20 mouse cellular contexts compared by ENCODE assay signal in genomic region chr3:28158006-28158405, GRCm38 (mm10).
A peak's percentile ranks its signal among the peaks of the same experiment; 100 is the strongest.
DNase-seq lines count a peak whose midpoint lies in the region.
"Had no signal": no experiment of that assay in that cellular context is flagged by ENCODE, and none has a peak within 500 bp of the region (broad histone marks: within the 10 kb centered on the region; RNA-seq: fewer than 3 reads in every experiment).

No protein-coding gene starts in this region.

- H3K36me3 ChIP-seq in heart, embryonic 10.5 days = no peaks in the 10 kb centered on the region
- H3K36me3 ChIP-seq: embryonic facial prominence, embryonic 15.5 days; forebrain, embryonic 10.5 days; heart, embryonic 12.5 days; hindbrain, embryonic 15.5 days had no signal

- no peak overlapping the region for H3K27ac ChIP-seq in heart, embryonic 10.5 days
- H3K27ac ChIP-seq: embryonic facial prominence, embryonic 15.5 days; forebrain, embryonic 10.5 days; gastrocnemius, adult 2 months; heart, adult 2 months; hindbrain, embryonic 15.5 days had no signal

- no peak overlapping the region for H3K4me3 ChIP-seq in heart, embryonic 10.5 days
- H3K4me3 ChIP-seq: embryonic facial prominence, embryonic 15.5 days; erythroblast, embryonic 14.5 days; forebrain, embryonic 10.5 days; gastrocnemius, adult 2 months; heart, adult 2 months; heart, embryonic 12.5 days; hindbrain, embryonic 15.5 days had no signal

- H3K9me3 ChIP-seq in heart, embryonic 10.5 days = no peaks in the 10 kb centered on the region
- H3K9me3 ChIP-seq: embryonic facial prominence, embryonic 15.5 days; heart, embryonic 12.5 days had no signal

- H3K27me3 ChIP-seq in heart, embryonic 10.5 days (ENCODE audit: insufficient read depth, poor library complexity, severe bottlenecking) = no peaks in the 10 kb centered on the region
- H3K27me3 ChIP-seq: CH12.LX; embryonic facial prominence, embryonic 15.5 days; hindbrain, embryonic 15.5 days had no signal

- 82% methylated on average over 2 of the region's 2 CpGs for whole genome bisulfite sequencing in heart, embryonic 10.5 days

- no peaks in the 10 kb centered on the region for H3K4me1 ChIP-seq in heart, embryonic 10.5 days
- H3K4me1 ChIP-seq: embryonic facial prominence, embryonic 15.5 days; forebrain, embryonic 10.5 days; heart, embryonic 12.5 days; hindbrain, embryonic 15.5 days had no signal

- intact Hi-C loops in heart, postnatal 14 days (cut with DNase I) = no loop called here

- DNase-seq in heart, embryonic 10.5 days (ENCODE audit: low spot score) = peak; percentile 28
- DNase-seq in heart, postnatal 14 days = no peak
- peak; percentile 3 for DNase-seq in urinary bladder, postnatal 14 days (ENCODE audit: low spot score)
- DNase-seq in urinary bladder, postnatal 4 days (ENCODE audit: low spot score in 2 of 2) = no peak
- peak; percentile 32 for DNase-seq in NIH3T3 (ENCODE audit: low read depth)
- no peak for DNase-seq in layer of hippocampus, postnatal 25 days (ENCODE audit: extremely low spot score in 1 of 2, low spot score in 1 of 2)
- DNase-seq: adrenal gland, postnatal 25 days; cerebellum, adult 2 months; cerebellum, postnatal 14 days; embryo, embryonic 11 days; gastrocnemius, adult 2 months; gastrocnemius, postnatal 36 days; heart, adult 2 months; heart, postnatal 36 days had no signal

Comparison
In these comparisons a context has a peak if more than half of its experiments do, and no peak if none do; other contexts are left out.
1. DNase-seq: peak in heart, embryonic 10.5 days (single experiment), urinary bladder, postnatal 14 days (single experiment) and NIH3T3 (single experiment); none in heart, postnatal 14 days (0 of 2), urinary bladder, postnatal 4 days (0 of 2) and layer of hippocampus, postnatal 25 days (0 of 2).